Mouse (Mus musculus) lung, embryonic 14.5 days (tissue): Measurements from ENCODE around the gene Nphp1. TPM values are rescaled to one million over a fixed set of nuclear protein-coding genes. Genes with fewer than 3 reads are reported as not detected.
A peak's percentile ranks its signal among the peaks of the same experiment; 100 is the strongest.

Source experiments
- ATAC-seq: fragments of 200-750 bp; cut with Nextera tagmentation; 2 replicates; pipeline ENCODE4 v1.8.0; 2017; ENCODE audit warnings: mild to moderate bottlenecking, moderate TSS enrichment, moderate library complexity; ENCODE audit not compliant: insufficient read depth
- DNase-seq: peaks from one replicate; pipeline ENCODE4 v3.0.0-alpha.2; 2015
- H3K27ac ChIP-seq: fragments of 300-500 bp; sonication (generic); 2 replicates; pipeline ENCODE4 v1.5.1; 2014; ENCODE audit warnings: low read depth, mild to moderate bottlenecking, moderate library complexity
- H3K27me3 ChIP-seq: fragments of 300-500 bp; sonication (generic); 2 replicates; pipeline ENCODE4 v1.6.1; 2014; ENCODE audit warnings: low read length, control low read depth; ENCODE audit not compliant: insufficient read depth
- H3K36me3 ChIP-seq: fragments of 300-500 bp; sonication (generic); 2 replicates; pipeline ENCODE4 v1.6.1; 2014; ENCODE audit warnings: control low read depth; ENCODE audit not compliant: insufficient read depth
- H3K4me1 ChIP-seq: fragments of 300-500 bp; sonication (generic); 2 replicates; pipeline ENCODE4 v1.6.1; 2014; ENCODE audit warnings: antibody characterized with exemption, control low read depth; ENCODE audit not compliant: insufficient read depth
- H3K4me2 ChIP-seq: fragments of 300-500 bp; sonication (generic); 2 replicates; pipeline ENCODE4 v1.6.1; 2014; ENCODE audit warnings: mild to moderate bottlenecking
- H3K4me3 ChIP-seq: fragments of 300-500 bp; sonication (generic); 2 replicates; pipeline ENCODE4 v1.5.1; 2014; ENCODE audit warnings: low read depth, low read length
- H3K9ac ChIP-seq: fragments of 300-500 bp; sonication (generic); 2 replicates; pipeline ENCODE4 v1.6.1; 2014
- H3K9me3 ChIP-seq: fragments of 300-500 bp; sonication (generic); 2 replicates; pipeline ENCODE4 v1.6.1; 2016; ENCODE audit warnings: low read depth, low read length, control low read depth
- CTCF ChIP-seq: IDR thresholded peaks from 2 replicates; pipeline ENCODE4 v1.5.1; 2016; ENCODE audit warnings: antibody characterized with exemption, low read depth
- WGBS: fragments of 180-500 bp; shearing (Covaris S2); extraction: QIAGEN DNeasy Blood & Tissue Kit; methylation state at CpG from one replicate; pipeline ENCODE4 v1.1.7; 2014; 5-methylcytosine and 5-hydroxymethylcytosine counted together
- polyA plus RNA-seq: library from polyadenylated mRNA; unstranded; fragments of >200 nt; fragmentation: Nextera tagmentation; extraction: Ambion mirVana; gene quantifications from 2 replicates; pipeline ENCODE4 v1.2.1, GENCODE M21; 2014

Gene Nphp1
- polyA plus RNA-seq, 1 experiment from 2014 or later = 31.1 TPM

- WGBS = 64% methylated on average over 8 of the region's 8 CpGs
- TF ChIP-seq CTCF = no peak
- no peak overlapping the region for H3K4me3 ChIP-seq
- no peak overlapping the region for H3K27ac ChIP-seq
- DNase-seq (no peak), ATAC-seq (no peak)
- H3K4me1 ChIP-seq = no peaks in the 10 kb centered on the region
- H3K27me3 ChIP-seq = no peaks in the 10 kb centered on the region
- H3K9ac ChIP-seq = no peak overlapping the region
- no peak overlapping the region for H3K4me2 ChIP-seq
- H3K36me3 ChIP-seq = no peaks in the 10 kb centered on the region
- no peaks in the 10 kb centered on the region for H3K9me3 ChIP-seq
Measured at GRCm38 (mm10) chr2:127718839-127719468, 69.7 kb downstream of the Nphp1 start.

GRCm38 (mm10) chr2:127714726-127715125, 74.0 kb downstream of the Nphp1 start:
- Histone ChIP-seq H3K9me3 (no peaks in the 10 kb centered on the region), H3K4me3 (no peak overlapping the region), H3K27ac (no peak overlapping the region), H3K4me1 (no peaks in the 10 kb centered on the region), H3K9ac (no peak overlapping the region), H3K27me3 (no peaks in the 10 kb centered on the region), H3K4me2 (no peak overlapping the region), H3K36me3 (no peaks in the 10 kb centered on the region)
- DNase-seq (peak; percentile 43), ATAC-seq (no peak)
- TF ChIP-seq CTCF = no peak
- WGBS = 47% methylated on average over 3 of the region's 3 CpGs

GRCm38 (mm10) chr2:127708792-127709191, 79.9 kb downstream of the Nphp1 start:
- Histone ChIP-seq H3K27ac (no peak overlapping the region), H3K27me3 (no peaks in the 10 kb centered on the region), H3K9ac (no peak overlapping the region), H3K9me3 (no peaks in the 10 kb centered on the region), H3K36me3 (no peaks in the 10 kb centered on the region), H3K4me2 (no peak overlapping the region), H3K4me3 (no peak overlapping the region), H3K4me1 (no peaks in the 10 kb centered on the region)
- no peak for ATAC-seq
- 65% methylated on average over 3 of the region's 3 CpGs for WGBS
- DNase-seq = no peak
- no peak for TF ChIP-seq CTCF

GRCm38 (mm10) chr2:127708060-127708459, 80.6 kb downstream of the Nphp1 start:
- H3K36me3 ChIP-seq = no peaks in the 10 kb centered on the region
- H3K4me2 ChIP-seq = no peak overlapping the region
- no peak for TF ChIP-seq CTCF
- no peaks in the 10 kb centered on the region for H3K4me1 ChIP-seq
- no peaks in the 10 kb centered on the region for H3K27me3 ChIP-seq
- DNase-seq = no peak
- no peaks in the 10 kb centered on the region for H3K9me3 ChIP-seq
- ATAC-seq = no peak
- WGBS = 31% methylated on average over 3 of the region's 3 CpGs
- H3K4me3 ChIP-seq = no peak overlapping the region
- no peak overlapping the region for H3K9ac ChIP-seq
- no peak overlapping the region for H3K27ac ChIP-seq

GRCm38 (mm10) chr2:127705267-127705666, 83.4 kb downstream of the Nphp1 start:
- 81% methylated on average over 6 of the region's 6 CpGs for WGBS
- TF ChIP-seq CTCF = no peak
- DNase-seq = no peak
- no peak for ATAC-seq
- no peaks in the 10 kb centered on the region for H3K27me3 ChIP-seq
- H3K4me3 ChIP-seq = no peak overlapping the region
- no peak overlapping the region for H3K9ac ChIP-seq
- no peaks in the 10 kb centered on the region for H3K36me3 ChIP-seq
- no peaks in the 10 kb centered on the region for H3K4me1 ChIP-seq
- H3K27ac ChIP-seq = no peak overlapping the region
- H3K9me3 ChIP-seq = no peaks in the 10 kb centered on the region
- H3K4me2 ChIP-seq = no peak overlapping the region

Other genes with a start within 250 kb of the Nphp1 start
- gene Prom2, start 247.4 kb downstream of the Nphp1 start, polyA plus RNA-seq = 1.6 and 1.8 TPM in 2 replicates
- gene Zfp661, start 201.8 kb downstream of the Nphp1 start, polyA plus RNA-seq = 4.4 and 4.9 TPM in 2 replicates
- 127 and 133 TPM in 2 replicates for gene Mrps5, start 201.7 kb downstream of the Nphp1 start, polyA plus RNA-seq
- gene Mal, start 132.2 kb downstream of the Nphp1 start, polyA plus RNA-seq = 3.3 and 4.8 TPM in 2 replicates
- 2.3 and 3.5 TPM in 2 replicates for gene Mall, start 59.0 kb downstream of the Nphp1 start, polyA plus RNA-seq
- gene Mtln, start 3.6 kb upstream of the Nphp1 start, polyA plus RNA-seq = 31.3 and 33.6 TPM in 2 replicates
- gene Bub1, start 43.0 kb upstream of the Nphp1 start, polyA plus RNA-seq = 43.6 and 44.5 TPM in 2 replicates
- 0.20 and 0.30 TPM in 2 replicates for gene Acoxl, start 50.0 kb upstream of the Nphp1 start, polyA plus RNA-seq